Mouse (Mus musculus) ovary, adult 18-20 months (tissue): Measurements from ENCODE around the gene Xab2.

ENCODE experiments used
- DNase-seq: peaks from one replicate; pipeline ENCODE4 v3.0.0; 2022; ENCODE audit warnings: low spot score, mixed read lengths

The Xab2 gene

DNA sequence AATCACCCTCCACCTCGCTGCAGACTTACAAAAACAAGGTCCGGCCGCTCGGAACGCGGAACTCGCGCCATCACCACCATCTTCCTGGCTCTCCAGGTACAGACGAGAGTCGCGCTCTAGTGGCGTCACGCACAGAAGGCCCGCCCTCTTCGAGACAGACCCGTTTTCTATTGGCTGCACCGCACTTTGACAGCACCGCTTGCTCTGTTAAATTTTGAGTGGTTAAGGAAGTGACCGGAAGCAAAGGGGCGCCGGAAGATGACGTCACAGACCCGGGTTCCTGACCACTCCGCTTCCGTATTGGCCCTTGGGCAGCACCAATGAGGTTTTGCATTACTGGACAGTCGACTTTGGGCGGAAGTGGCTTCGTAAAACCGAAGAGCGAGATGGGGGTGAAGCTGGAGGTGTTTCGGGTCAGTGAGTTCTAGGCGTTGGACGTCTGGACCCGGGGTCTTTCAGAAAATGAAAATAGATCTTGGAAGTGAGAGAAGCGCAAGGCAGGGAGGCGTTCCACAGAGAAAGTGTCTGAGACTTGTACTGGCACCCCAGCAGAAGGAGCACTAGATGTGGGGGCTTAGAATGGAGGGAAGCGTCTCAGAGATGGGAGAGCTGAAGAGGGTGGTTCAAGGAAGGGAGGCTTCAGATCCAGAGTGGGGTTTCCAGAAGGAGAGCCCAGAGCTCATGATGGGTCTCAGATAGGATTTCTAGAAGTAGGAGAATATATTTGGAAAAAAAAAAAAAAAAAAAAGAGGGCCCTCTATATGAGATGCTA, at the start of gene Xab2, which contains the start of gene Pet100:
Xab2 (minus strand) TSS at position 118 of the 772 bp plus-strand sequence.
Pet100 (plus strand) TSS at position 350 of the 772 bp plus-strand sequence.
- peak; percentile 98 for DNase-seq

DNA sequence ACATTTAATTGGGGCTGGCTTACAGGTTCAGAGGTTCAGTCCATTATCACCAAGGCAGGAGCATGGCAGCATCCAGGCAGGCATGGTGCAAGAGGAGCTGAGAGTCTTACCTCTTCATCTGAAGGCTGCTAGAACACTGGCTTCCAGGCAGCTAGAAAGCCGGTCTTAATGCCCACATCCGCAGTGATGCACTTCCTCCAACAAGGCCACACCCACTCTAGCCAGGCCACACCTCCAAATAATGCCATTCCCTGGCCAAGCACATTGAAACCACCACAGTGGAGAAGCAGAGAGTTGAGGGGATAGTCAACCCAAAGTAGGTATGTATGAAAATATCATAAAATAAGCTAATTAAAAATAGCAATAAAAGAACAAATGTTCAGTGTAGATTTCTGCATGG, 49.3 kb upstream of the Xab2 start:
- no peak for DNase-seq

- DNase-seq, result no peak
Measured at GRCm38 (mm10) chr8:3665507-3665906, 44.4 kb upstream of the Xab2 start, which contains the start of gene Mcemp1. Gene Mcemp1 (plus strand): TSS chr8:3665754.

GRCm38 (mm10) chr8:3664405-3664804, 43.3 kb upstream of the Xab2 start:
- DNase-seq, result no peak

DNA sequence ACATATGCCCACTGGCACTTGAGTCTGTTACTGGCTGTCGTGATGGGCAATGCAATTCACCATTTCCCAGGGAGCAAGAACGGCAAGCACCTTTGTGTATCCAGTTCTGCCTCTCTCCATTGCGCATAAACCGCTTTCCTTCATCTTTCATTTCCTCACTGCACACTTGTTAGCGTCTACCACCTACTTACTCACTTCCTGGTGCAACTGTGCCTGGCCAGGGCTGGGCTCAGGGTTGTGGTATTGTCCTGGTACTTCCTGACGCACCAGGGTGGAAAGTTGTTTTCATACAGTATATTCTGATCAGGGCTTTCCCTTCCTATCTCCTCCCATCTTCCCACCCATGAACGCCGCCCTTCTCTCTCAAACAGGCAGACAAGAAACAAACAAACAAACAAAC, 39.8 kb upstream of the Xab2 start:
- no peak for DNase-seq

- no peak for DNase-seq
Measured at GRCm38 (mm10) chr8:3656725-3657381, 35.7 kb upstream of the Xab2 start.

GRCm38 (mm10) chr8:3655526-3655925, 34.4 kb upstream of the Xab2 start, which contains the start of gene Retn:
Gene Retn (plus strand): TSS chr8:3655770.
- no peak for DNase-seq

GRCm38 (mm10) chr8:3654726-3655508, 33.8 kb upstream of the Xab2 start:
- DNase-seq, result no peak

DNA sequence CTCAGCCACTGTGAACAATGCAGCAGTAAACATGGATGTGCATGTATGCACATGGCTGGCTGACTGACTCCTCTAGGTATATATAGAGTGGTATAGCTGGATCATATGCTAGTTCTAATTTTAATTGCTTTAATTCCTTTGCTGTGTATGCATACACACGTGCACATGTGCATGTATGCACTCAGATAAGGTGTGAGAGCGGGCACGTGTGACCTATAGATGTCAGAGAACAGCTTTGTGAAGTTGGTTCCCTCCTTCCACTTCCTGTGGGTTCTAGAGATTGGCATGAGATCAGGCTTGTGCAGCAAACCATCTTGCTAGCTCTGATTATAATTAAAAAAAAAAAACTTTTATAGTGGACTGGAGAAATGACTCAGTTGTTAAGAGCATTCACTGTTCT, 31.7 kb upstream of the Xab2 start:
- DNase-seq, result no peak

- DNase-seq, result no peak
Measured at GRCm38 (mm10) chr8:3648990-3649389, 27.9 kb upstream of the Xab2 start.

DNA sequence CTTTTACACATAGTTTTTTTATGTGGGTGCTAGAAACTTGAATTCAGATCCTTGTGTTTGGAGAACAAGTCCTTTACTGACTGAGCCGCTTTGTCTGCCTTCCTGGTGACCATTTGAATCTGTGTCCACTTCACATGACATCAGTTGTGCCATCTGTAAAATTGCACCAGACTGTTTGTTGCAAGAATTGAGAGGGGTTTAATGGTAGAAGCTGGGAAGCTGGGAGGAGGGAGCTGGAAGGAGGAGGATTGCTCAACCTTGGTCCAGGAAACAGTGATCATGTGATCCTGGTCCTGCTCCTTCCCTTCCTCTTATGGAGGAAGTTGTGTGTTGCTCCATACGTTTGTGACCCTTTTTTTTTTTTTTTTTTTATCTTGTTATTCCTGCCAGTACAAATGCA, 27.2 kb upstream of the Xab2 start:
- no peak for DNase-seq

- no peak for DNase-seq
Measured at GRCm38 (mm10) chr8:3647561-3647960, 26.4 kb upstream of the Xab2 start.

DNA sequence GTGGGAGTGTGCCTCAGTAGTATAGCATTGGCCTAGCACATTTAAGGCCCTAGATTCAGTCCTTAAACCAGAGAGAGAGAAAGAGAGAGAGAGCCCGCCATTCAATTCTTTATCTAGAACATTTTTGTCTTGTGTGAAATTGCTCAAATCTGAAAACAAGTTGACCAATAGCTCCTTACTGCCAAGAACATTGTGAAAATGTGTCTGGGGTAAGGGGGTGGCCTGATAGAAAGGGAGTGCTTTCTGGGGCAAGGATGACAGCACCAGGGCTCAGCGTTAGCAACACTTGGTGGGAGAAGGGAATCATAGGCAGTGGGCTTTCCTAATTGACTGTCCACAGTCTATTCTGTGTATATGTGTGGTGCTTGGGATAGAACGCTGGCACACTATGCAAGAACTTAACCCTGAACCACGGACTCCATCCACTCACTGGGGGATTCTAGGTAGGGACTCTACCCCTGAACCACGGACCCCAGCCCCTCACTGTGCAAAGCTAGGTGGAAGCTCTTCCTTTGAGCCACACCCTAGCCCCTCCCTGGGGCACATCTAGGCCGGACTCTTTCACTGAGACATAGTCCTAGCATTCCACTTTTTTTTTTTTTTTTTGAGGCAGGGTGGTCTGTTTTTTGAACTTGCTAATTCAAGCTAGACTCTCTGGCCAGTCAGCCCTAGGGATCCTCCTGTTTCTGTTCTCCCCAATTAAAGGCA, 25.9 kb upstream of the Xab2 start:
- no peak for DNase-seq

DNA sequence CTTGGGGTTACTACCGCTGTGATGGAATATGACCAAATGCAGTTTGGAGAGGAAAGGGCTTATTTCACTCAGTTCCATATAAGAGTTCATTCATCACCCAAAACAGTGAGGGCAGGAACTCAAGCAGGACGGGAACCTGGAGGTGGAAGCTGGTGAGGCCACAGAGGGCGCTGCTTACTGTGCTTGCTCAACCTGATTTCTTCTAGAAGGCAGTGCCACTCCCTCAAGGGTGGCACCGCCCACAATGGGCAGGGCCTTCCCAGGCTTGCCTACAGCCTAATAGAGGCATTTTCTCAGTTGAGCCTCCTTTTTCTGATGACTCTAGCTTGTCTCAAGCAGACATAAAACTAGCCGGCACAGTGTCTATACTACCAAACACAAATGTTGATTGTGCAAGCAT, 24.7 kb upstream of the Xab2 start:
- DNase-seq, result no peak

- no peak for DNase-seq
Measured at GRCm38 (mm10) chr8:3631478-3631875, 10.4 kb upstream of the Xab2 start.

DNA sequence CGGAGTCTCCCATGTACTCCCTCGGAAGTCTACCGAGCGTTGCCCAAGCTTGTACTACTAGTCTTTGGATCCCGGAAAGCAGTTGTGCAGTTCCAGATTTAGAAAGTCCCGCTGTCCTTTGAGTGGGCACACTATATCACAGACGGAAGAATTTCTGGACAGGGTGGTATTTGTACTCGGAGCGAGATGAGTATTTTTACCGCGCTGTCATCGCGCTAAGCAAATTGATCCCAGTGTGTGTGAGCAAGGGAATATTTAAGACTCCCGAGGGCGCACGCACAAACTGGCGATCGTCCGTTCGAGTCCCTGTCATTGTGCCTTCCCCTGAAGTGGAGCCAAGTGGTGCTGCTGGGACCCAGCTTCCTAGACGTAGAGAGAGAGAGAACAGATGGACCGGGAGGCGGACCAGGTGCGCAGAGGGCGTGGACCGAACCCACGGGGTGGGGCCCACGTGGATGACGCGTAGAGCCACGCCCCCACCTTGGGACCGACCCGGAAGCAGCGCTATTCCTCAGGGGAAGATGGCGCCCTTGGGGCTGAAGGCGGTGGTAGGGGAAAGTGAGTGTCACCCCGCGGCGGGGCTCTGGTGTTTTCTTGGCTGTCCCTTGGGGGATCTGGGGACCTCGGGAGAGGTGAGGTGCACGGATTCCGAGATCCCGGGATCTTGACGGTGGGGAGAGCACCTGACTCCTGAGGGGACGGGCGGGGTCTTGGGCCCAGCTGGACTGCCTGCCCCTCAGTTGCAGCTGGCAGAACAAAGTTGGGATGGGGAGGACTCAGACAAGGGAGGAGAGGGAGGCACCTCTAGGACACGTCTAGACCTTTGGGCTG, 9.7 kb upstream of the Xab2 start, which contains the start of gene Stxbp2:
Stxbp2 (plus strand) TSS at position 309 of the 831 bp plus-strand sequence.
- peak; percentile 61 for DNase-seq

GRCm38 (mm10) chr8:3628014-3628413, 6.9 kb upstream of the Xab2 start:
- DNase-seq, result no peak

- DNase-seq, result no peak
Measured at GRCm38 (mm10) chr8:3626971-3627370, 5.9 kb upstream of the Xab2 start.

DNA sequence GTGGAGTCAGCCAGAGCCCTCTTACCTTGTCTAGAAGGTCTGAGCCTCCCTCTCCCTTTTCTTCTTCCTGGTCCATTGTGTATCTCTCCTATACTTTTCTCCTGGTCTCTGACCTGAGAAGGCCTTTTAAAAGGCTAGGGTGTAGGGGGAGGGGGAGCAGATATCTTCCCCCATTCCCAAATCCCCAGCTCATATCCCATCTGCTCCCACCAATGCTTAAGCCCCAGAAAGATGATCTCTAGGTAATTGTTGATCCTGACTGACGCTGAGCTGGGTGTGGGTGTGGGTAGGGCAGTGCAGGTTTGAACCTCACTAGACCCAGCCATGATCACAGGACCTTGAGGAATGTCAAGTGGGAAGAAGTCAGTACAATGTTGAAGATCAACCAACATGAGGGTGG, 4.3 kb upstream of the Xab2 start, which contains the start of gene Pcp2:
Pcp2 (minus strand) TSS at position 101 of the 400 bp plus-strand sequence.
- DNase-seq, result no peak

- no peak for DNase-seq
Measured at GRCm38 (mm10) chr8:3622119-3622518, 1.0 kb upstream of the Xab2 start.

- DNase-seq, result no peak
Measured at GRCm38 (mm10) chr8:3609816-3610150, 11.3 kb downstream of the Xab2 start.
